Mouse (Mus musculus): Measurements from ENCODE around the gene Insig1. TPM values are rescaled to one million over a fixed set of nuclear protein-coding genes. Genes with fewer than 3 reads are reported as not detected.

Gene Insig1
- polyA plus RNA-seq, 1 experiment, result 82.2 TPM

DNA sequence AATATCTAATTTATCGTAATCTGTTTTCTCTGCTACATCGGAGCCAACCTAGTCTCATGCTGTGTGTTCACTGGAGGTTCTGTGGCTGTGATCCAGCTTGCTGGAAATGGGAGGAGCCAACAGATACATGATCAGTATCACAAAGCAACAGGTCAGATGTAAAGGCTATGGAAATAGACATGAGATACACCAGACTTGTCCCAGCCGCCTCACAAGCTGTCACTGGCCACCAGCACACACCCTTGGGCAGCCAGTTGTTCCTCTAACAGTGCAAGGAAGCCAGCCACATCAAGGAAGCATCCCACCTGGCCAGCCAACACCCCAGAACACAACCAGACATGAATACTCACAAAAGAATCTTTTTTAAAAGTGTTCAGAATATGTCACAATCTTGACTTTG is 23.2 kb downstream of the Insig1 start:
- no peak for TF ChIP-seq CTCF (IDR thresholded peaks at IDR 0.05; ENCODE audit: extremely low read depth, insufficient read length, insufficient replicate concordance, low read depth, low read length)
- no peak for TF ChIP-seq POLR2A (IDR thresholded peaks at IDR 0.05; ENCODE audit: low read depth, low read length)
- Histone ChIP-seq H3K27ac (ENCODE audit: insufficient read depth, low read depth, low read length) (no peak overlapping the region), H3K4me3 (ENCODE audit: low read depth, low read length) (no peak overlapping the region), H3K36me3 (ENCODE audit: control insufficient read depth, insufficient read depth, low read length) (no peaks in the 10 kb centered on the region), H3K4me1 (ENCODE audit: control insufficient read depth, insufficient read depth, insufficient read length, low read length) (no peaks in the 10 kb centered on the region), H3K27me3 (ENCODE audit: control insufficient read depth, insufficient read depth, low read length) (no peaks in the 10 kb centered on the region)
- 70% methylated on average over 3 of the region's 3 CpGs for WGBS

DNA sequence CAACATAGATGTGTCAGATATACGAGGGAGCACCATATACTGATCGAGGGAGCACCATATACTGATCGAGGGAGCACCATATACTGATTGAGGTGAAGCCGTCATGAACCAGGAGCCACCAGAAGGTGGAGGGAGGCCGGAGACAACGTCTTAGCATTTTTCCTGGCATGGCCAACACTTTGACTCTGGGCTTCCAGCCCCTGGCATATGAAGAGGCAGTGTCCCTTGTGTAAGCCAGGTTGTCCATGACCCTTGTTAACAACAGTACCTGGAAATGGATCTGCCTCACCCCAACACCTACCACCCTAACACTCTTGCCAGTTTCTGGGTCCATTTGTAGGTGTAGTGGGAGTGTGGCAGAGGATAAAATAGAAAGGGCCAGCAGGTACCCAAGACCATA is 23.7 kb downstream of the Insig1 start:
- H3K27me3 ChIP-seq (ENCODE audit: control insufficient read depth, insufficient read depth, low read length), result no peaks in the 10 kb centered on the region
- no peak overlapping the region for H3K4me3 ChIP-seq (ENCODE audit: low read depth, low read length)
- no peaks in the 10 kb centered on the region for H3K36me3 ChIP-seq (ENCODE audit: control insufficient read depth, insufficient read depth, low read length)
- no peaks in the 10 kb centered on the region for H3K4me1 ChIP-seq (ENCODE audit: control insufficient read depth, insufficient read depth, insufficient read length, low read length)
- WGBS, result 66% methylated on average over 6 of the region's 6 CpGs
- no peak for TF ChIP-seq POLR2A (IDR thresholded peaks at IDR 0.05; ENCODE audit: low read depth, low read length)
- no peak overlapping the region for H3K27ac ChIP-seq (ENCODE audit: insufficient read depth, low read depth, low read length)

DNA sequence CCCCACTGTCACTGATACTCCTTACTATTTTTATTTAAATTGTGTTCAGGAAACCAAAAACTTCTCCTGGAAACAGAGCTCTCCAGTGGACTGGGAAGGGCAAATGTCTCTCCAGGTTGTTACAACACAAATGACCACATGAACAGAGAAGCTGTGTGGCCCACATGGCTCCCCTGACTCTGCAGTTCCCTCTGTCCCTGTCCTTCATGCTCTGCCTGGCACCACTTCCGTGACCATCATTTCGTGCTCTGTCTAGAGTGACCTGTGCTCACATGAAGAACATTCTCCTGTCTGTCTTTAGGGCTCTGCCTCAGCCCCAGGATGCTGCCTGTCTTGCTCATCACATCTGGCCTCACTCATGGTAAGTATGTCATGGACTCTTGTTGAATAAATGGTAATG is 24.5 kb downstream of the Insig1 start:
- H3K36me3 ChIP-seq (ENCODE audit: control insufficient read depth, insufficient read depth, low read length), result no peaks in the 10 kb centered on the region
- TF ChIP-seq CTCF (IDR thresholded peaks at IDR 0.05; ENCODE audit: extremely low read depth, insufficient read length, insufficient replicate concordance, low read depth, low read length) (no peak), POLR2A (IDR thresholded peaks at IDR 0.05; ENCODE audit: low read depth, low read length) (no peak)
- no peak overlapping the region for H3K4me3 ChIP-seq (ENCODE audit: low read depth, low read length)
- WGBS, result 68% methylated on average over 2 of the region's 2 CpGs
- no peak overlapping the region for H3K27ac ChIP-seq (ENCODE audit: insufficient read depth, low read depth, low read length)
- no peaks in the 10 kb centered on the region for H3K4me1 ChIP-seq (ENCODE audit: control insufficient read depth, insufficient read depth, insufficient read length, low read length)
- H3K27me3 ChIP-seq (ENCODE audit: control insufficient read depth, insufficient read depth, low read length), result no peaks in the 10 kb centered on the region

DNA sequence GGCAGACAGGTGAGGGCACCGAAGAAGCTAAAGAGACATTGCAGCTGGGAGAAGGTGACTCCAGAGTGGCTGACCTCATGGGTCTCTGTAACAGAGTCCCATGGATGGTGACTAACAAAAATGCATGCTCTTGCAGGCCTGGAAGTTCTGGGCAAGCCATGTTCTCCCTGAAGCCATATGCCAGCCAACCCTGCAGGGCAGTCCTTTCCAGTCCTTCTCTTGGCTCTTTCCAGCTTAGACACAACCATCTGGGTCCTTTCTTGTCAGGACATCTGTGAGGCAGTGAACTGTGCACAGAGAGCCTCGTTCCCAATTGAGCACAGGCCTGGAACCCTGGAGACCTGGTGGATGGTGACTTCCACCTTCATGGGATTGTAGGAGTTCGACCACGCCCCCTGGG is 35.8 kb downstream of the Insig1 start:
- Histone ChIP-seq H3K36me3 (ENCODE audit: control insufficient read depth, insufficient read depth, low read length) (no peaks in the 10 kb centered on the region), H3K27me3 (ENCODE audit: control insufficient read depth, insufficient read depth, low read length) (0 out of 2 replicates have a peak, but pooled peaks cover 3% of the 10 kb centered on the region), H3K4me3 (ENCODE audit: low read depth, low read length) (no peak overlapping the region), H3K4me1 (ENCODE audit: control insufficient read depth, insufficient read depth, insufficient read length, low read length) (no peaks in the 10 kb centered on the region), H3K27ac (ENCODE audit: insufficient read depth, low read depth, low read length) (no peak overlapping the region)
- WGBS, result 67% methylated on average over 4 of the region's 4 CpGs
- TF ChIP-seq CTCF (IDR thresholded peaks at IDR 0.05; ENCODE audit: extremely low read depth, insufficient read length, insufficient replicate concordance, low read depth, low read length), result no peak
- no peak for TF ChIP-seq POLR2A (IDR thresholded peaks at IDR 0.05; ENCODE audit: low read depth, low read length)

DNA sequence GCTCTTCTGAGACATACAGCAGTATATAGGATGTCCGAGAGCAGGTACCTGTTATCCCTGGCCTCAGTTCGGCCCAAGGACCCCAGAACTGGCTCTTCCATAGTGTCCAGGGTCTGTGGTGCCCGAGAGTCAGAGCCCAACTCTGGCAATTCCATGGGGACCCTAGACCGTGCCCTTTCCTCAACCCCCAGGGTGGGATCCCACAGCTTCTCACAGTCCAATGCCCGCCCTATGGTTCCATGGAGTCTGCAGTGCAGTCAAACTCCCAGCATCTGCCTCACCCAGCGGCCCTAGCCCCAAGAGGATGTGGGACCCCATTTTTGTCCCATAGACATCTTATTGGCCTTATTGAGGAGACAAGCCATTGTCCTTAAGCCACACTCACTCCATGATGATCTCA is 36.8 kb downstream of the Insig1 start:
- WGBS, result 85% methylated on average over 6 of the region's 6 CpGs
- no peak overlapping the region for H3K27ac ChIP-seq (ENCODE audit: insufficient read depth, low read depth, low read length)
- no peaks in the 10 kb centered on the region for H3K4me1 ChIP-seq (ENCODE audit: control insufficient read depth, insufficient read depth, insufficient read length, low read length)
- H3K36me3 ChIP-seq (ENCODE audit: control insufficient read depth, insufficient read depth, low read length), result no peaks in the 10 kb centered on the region
- 0 out of 2 replicates have a peak, but pooled peaks cover 3% of the 10 kb centered on the region for H3K27me3 ChIP-seq (ENCODE audit: control insufficient read depth, insufficient read depth, low read length)
- H3K4me3 ChIP-seq (ENCODE audit: low read depth, low read length), result no peak overlapping the region
- TF ChIP-seq CTCF (IDR thresholded peaks at IDR 0.05; ENCODE audit: extremely low read depth, insufficient read length, insufficient replicate concordance, low read depth, low read length) (no peak), POLR2A (IDR thresholded peaks at IDR 0.05; ENCODE audit: low read depth, low read length) (no peak)

DNA sequence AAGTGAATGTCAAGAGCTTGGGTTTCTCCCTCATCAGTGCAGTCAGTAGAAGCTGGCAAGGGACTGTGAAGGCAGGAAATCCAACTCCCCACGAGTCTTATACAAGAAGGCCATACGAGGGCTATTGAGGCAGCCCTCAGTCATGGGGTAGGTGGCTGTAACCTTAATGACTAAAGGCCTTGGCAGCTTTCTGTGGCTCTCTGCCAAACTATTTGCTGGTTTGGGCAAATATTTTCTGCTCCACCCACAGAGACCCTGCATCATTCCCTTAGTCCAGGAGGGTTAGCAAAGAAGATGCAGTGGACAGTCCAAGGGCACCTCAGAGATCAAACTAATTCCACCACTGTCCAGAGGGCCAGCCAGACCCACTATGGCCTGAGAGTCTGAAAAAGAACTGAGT is 39.7 kb downstream of the Insig1 start:
- no peaks in the 10 kb centered on the region for H3K4me1 ChIP-seq (ENCODE audit: control insufficient read depth, insufficient read depth, insufficient read length, low read length)
- 28% methylated on average over 2 of the region's 2 CpGs for WGBS
- H3K27me3 ChIP-seq (ENCODE audit: control insufficient read depth, insufficient read depth, low read length), result 0 out of 2 replicates have a peak, but pooled peaks cover 3% of the 10 kb centered on the region
- no peaks in the 10 kb centered on the region for H3K36me3 ChIP-seq (ENCODE audit: control insufficient read depth, insufficient read depth, low read length)
- TF ChIP-seq CTCF (IDR thresholded peaks at IDR 0.05; ENCODE audit: extremely low read depth, insufficient read length, insufficient replicate concordance, low read depth, low read length) (no peak), POLR2A (IDR thresholded peaks at IDR 0.05; ENCODE audit: low read depth, low read length) (no peak)
- no peak overlapping the region for H3K4me3 ChIP-seq (ENCODE audit: low read depth, low read length)
- H3K27ac ChIP-seq (ENCODE audit: insufficient read depth, low read depth, low read length), result no peak overlapping the region

DNA sequence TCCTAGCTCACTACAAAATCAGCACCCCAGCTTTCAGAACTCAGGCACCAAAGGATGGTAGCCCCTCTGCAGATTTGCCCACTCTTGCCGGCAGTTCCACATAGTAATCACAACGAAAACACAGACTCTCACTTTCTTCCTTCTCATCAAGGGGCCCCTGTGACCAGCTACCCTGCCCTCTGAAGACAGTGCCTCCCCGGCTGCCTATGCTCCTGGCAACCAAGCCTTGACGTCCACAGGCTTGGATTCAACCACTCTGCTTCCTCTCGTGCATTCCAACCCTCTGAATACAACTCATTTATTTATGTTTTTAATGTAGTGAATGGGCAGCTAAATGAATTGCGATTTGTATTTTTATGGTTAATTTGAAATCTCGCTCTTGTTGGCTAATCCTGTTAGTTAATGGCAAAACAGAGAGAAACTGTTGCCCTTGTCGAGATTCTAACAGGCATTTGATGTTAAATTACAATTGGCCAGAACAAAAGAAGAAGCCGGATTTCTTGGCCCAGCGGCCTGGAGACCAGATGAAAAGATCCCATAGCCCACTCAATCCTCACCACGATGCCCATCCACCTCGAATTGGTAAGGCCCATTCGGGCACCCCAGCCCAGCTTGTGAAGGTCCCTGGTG is 46.2 kb downstream of the Insig1 start:
- Histone ChIP-seq H3K4me3 (ENCODE audit: low read depth, low read length) (no peak overlapping the region), H3K36me3 (ENCODE audit: control insufficient read depth, insufficient read depth, low read length) (no peaks in the 10 kb centered on the region), H3K27me3 (ENCODE audit: control insufficient read depth, insufficient read depth, low read length) (peaks cover 47% of the 10 kb centered on the region), H3K27ac (ENCODE audit: insufficient read depth, low read depth, low read length) (no peak overlapping the region), H3K4me1 (ENCODE audit: control insufficient read depth, insufficient read depth, insufficient read length, low read length) (0 out of 2 replicates have a peak, but pooled peaks cover 2% of the 10 kb centered on the region)
- 13% methylated on average over 13 of the region's 13 CpGs for WGBS
- no peak for TF ChIP-seq POLR2A (IDR thresholded peaks at IDR 0.05; ENCODE audit: low read depth, low read length)
- no peak for TF ChIP-seq CTCF (IDR thresholded peaks at IDR 0.05; ENCODE audit: extremely low read depth, insufficient read length, insufficient replicate concordance, low read depth, low read length)
